Mouse (Mus musculus) ES-Bruce4 (cell line): ENCODE measurements around the gene Tedc1.

Experiments
- CTCF ChIP-seq: IDR thresholded peaks from one replicate; pipeline ENCODE4 v1.8.1; 2011; ENCODE audit warnings: low read depth, low read length
- EP300 ChIP-seq: IDR thresholded peaks from 2 replicates; pipeline ENCODE4 v1.6.1; 2011; ENCODE audit warnings: low read depth, low read length; ENCODE audit not compliant: insufficient read depth
- POLR2A ChIP-seq: IDR thresholded peaks from one replicate; pipeline ENCODE4 v1.8.1; 2011; ENCODE audit warnings: low read length; ENCODE audit not compliant: insufficient read depth

- TF ChIP-seq CTCF (no peak), POLR2A (no peak), EP300 (no peak)
Measured at GRCm38 (mm10) chr12:113188349-113189055, 32.3 kb downstream of the Tedc1 start.
